Mouse (Mus musculus) E14TG2a.4 (cell line): ENCODE results near the gene Armc9.

Experiments
- H3K27me3 ChIP-seq: 2 replicates; pipeline ENCODE4 v1.6.1; 2014; ENCODE audit warnings: low read length, control low read depth; ENCODE audit not compliant: insufficient read depth
- H3K36me3 ChIP-seq: 2 replicates; pipeline ENCODE4 v1.6.1; 2014; ENCODE audit warnings: low read length, control low read depth; ENCODE audit not compliant: insufficient read depth
- H3K4me1 ChIP-seq: replicated peaks from 2 replicates; pipeline ENCODE4 v1.6.1; 2014; ENCODE audit warnings: low read depth, low read length, control low read depth
- H3K4me3 ChIP-seq: replicated peaks from 2 replicates; pipeline ENCODE4 v1.5.1; 2014; ENCODE audit warnings: mild to moderate bottlenecking, low read length
- H3K9me3 ChIP-seq: 2 replicates; pipeline ENCODE4 v1.6.1; 2014; ENCODE audit warnings: low read length, control low read depth
- CTCF ChIP-seq: conservative IDR thresholded peaks from 2 replicates; pipeline ENCODE4 v1.5.1; 2014; ENCODE audit warnings: low read length
- NANOG ChIP-seq: IDR thresholded peaks from 2 replicates; pipeline ENCODE4 v1.6.1; 2014; ENCODE audit warnings: borderline replicate concordance, low read length, mixed read lengths
- POU5F1 ChIP-seq: IDR thresholded peaks from 2 replicates; pipeline ENCODE4 v1.6.1; 2014; ENCODE audit warnings: low read length, borderline replicate concordance

The Armc9 gene

GRCm38 (mm10) chr1:86309270-86309833, 154.8 kb downstream of the Armc9 start:
- no peaks in the 10 kb centered on the region for H3K27me3 ChIP-seq
- no peaks in the 10 kb centered on the region for H3K9me3 ChIP-seq
- H3K36me3 ChIP-seq, result peaks cover 37% of the 10 kb centered on the region
- peak overlapping the region; percentile 96 for H3K4me3 ChIP-seq
- TF ChIP-seq NANOG (peak; percentile 84), POU5F1 (peak; percentile 96), CTCF (no peak)
- peaks cover 77% of the 10 kb centered on the region for H3K4me1 ChIP-seq

GRCm38 (mm10) chr1:86310536-86311310, 156.1 kb downstream of the Armc9 start:
- Histone ChIP-seq H3K4me3 (peak overlapping the region; percentile 96), H3K9me3 (no peaks in the 10 kb centered on the region), H3K4me1 (peaks cover 77% of the 10 kb centered on the region), H3K27me3 (no peaks in the 10 kb centered on the region), H3K36me3 (peaks cover 24% of the 10 kb centered on the region)
- peak; percentile 45 for TF ChIP-seq CTCF
- peak; percentile 86; the same call in 1 of the 2 replicates for TF ChIP-seq POU5F1
- TF ChIP-seq NANOG, result peak; percentile 90

GRCm38 (mm10) chr1:86311467-86312005, 157.0 kb downstream of the Armc9 start:
- Histone ChIP-seq H3K9me3 (no peaks in the 10 kb centered on the region), H3K4me1 (peaks cover 71% of the 10 kb centered on the region), H3K27me3 (no peaks in the 10 kb centered on the region), H3K36me3 (peaks cover 15% of the 10 kb centered on the region), H3K4me3 (peak overlapping the region; percentile 55)
- TF ChIP-seq NANOG (peak; percentile 16; the same call in 1 of the 2 replicates), CTCF (no peak)

- no peak for TF ChIP-seq CTCF
- TF ChIP-seq NANOG, result no peak
- no peak for TF ChIP-seq POU5F1
- Histone ChIP-seq H3K9me3 (no peaks in the 10 kb centered on the region), H3K36me3 (peaks cover 8% of the 10 kb centered on the region), H3K4me1 (peaks cover 64% of the 10 kb centered on the region), H3K4me3 (peak overlapping the region; percentile 51), H3K27me3 (no peaks in the 10 kb centered on the region)
Observed at GRCm38 (mm10) chr1:86312269-86312668, 157.7 kb downstream of the Armc9 start.

GRCm38 (mm10) chr1:86313096-86313771, 158.7 kb downstream of the Armc9 start:
- peaks cover 54% of the 10 kb centered on the region for H3K4me1 ChIP-seq
- H3K36me3 ChIP-seq, result no peaks in the 10 kb centered on the region
- no peaks in the 10 kb centered on the region for H3K9me3 ChIP-seq
- no peak for TF ChIP-seq CTCF
- no peak for TF ChIP-seq NANOG
- TF ChIP-seq POU5F1, result no peak
- peak overlapping the region; percentile 64 for H3K4me3 ChIP-seq
- H3K27me3 ChIP-seq, result no peaks in the 10 kb centered on the region

- no peaks in the 10 kb centered on the region for H3K27me3 ChIP-seq
- no peaks in the 10 kb centered on the region for H3K9me3 ChIP-seq
- peak overlapping the region; percentile 64 for H3K4me3 ChIP-seq
- H3K4me1 ChIP-seq, result peaks cover 51% of the 10 kb centered on the region
- TF ChIP-seq NANOG (no peak), CTCF (peak; percentile 62), POU5F1 (no peak)
- H3K36me3 ChIP-seq, result no peaks in the 10 kb centered on the region
Observed at GRCm38 (mm10) chr1:86313772-86314125, 159.2 kb downstream of the Armc9 start.

GRCm38 (mm10) chr1:86320822-86321413, 166.3 kb downstream of the Armc9 start:
- Histone ChIP-seq H3K36me3 (no peaks in the 10 kb centered on the region), H3K27me3 (no peaks in the 10 kb centered on the region), H3K4me3 (no peak overlapping the region), H3K4me1 (peaks cover 17% of the 10 kb centered on the region), H3K9me3 (no peaks in the 10 kb centered on the region)
- TF ChIP-seq CTCF (no peak), NANOG (no peak), POU5F1 (no peak)
